Mouse (Mus musculus) embryonic fibroblast, embryonic 13.5 days (primary cell): ENCODE results near the gene Gm9045. TPM values are rescaled to one million over a fixed set of nuclear protein-coding genes. Genes with fewer than 3 reads are reported as not detected.
"Not testable (repeated sequence)": the region's sequence is repeated elsewhere in the genome, so short reads cannot be mapped to it uniquely, and the experiment has no call there.

Source experiments
- H3K27ac ChIP-seq: 2 replicates; pipeline ENCODE4 v1.5.1; 2012; ENCODE audit warnings: low read length, control low read depth, inconsistent platforms; ENCODE audit not compliant: insufficient read depth
- H3K4me1 ChIP-seq: 2 replicates; pipeline ENCODE4 v1.6.1; 2011; ENCODE audit warnings: low read length; ENCODE audit not compliant: control insufficient read depth, insufficient read depth
- H3K4me3 ChIP-seq: 2 replicates; pipeline ENCODE4 v1.5.1; 2011; ENCODE audit warnings: mild to moderate bottlenecking, control low read depth, low read length; ENCODE audit not compliant: insufficient read depth
- CTCF ChIP-seq: IDR thresholded peaks from 2 replicates; pipeline ENCODE4 v1.5.1; 2011; ENCODE audit warnings: mild to moderate bottlenecking, control low read depth, low read length, moderate library complexity, borderline replicate concordance; ENCODE audit not compliant: insufficient read depth
- POLR2A ChIP-seq: IDR thresholded peaks from 2 replicates; pipeline ENCODE4 v1.6.1; 2011; ENCODE audit warnings: low read depth, mild to moderate bottlenecking, control low read depth, low read length, moderate library complexity
- polyA plus RNA-seq: library from polyadenylated mRNA; stranded (reverse); fragments of >200 nt; gene quantifications from 2 replicates; pipeline ENCODE4 v1.2.4, GENCODE M21; 2011; ENCODE audit warnings: low read depth; ENCODE audit not compliant: missing spikeins, insufficient read length

Gm9045 gene
- not detected in 2 replicates for polyA plus RNA-seq

DNA sequence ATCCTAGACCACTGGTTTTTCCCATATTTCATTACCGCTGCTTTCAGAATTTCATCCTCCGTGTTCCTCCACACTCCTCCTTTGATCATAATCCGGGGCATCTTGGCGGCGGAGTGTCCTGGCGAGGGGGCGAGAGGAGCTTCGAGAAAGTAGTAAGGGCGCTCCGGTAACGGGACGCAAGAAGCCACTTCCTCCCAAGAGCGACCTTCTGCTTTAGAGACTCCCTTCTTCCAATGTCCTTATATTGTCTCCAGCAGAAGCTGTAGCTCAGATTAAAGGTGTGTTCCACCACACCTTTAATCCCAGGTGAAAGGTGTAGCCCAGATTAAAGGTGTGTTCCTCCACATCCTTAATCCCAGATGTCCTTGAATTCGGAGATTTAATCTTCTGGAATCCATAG lies at the start of gene Gm9045:
Gene Gm9045 (minus strand): TSS at position 101 of the 400 bp plus-strand sequence.
- H3K27ac ChIP-seq, H3K4me3 ChIP-seq, H3K4me1 ChIP-seq: not testable (repeated sequence)

DNA sequence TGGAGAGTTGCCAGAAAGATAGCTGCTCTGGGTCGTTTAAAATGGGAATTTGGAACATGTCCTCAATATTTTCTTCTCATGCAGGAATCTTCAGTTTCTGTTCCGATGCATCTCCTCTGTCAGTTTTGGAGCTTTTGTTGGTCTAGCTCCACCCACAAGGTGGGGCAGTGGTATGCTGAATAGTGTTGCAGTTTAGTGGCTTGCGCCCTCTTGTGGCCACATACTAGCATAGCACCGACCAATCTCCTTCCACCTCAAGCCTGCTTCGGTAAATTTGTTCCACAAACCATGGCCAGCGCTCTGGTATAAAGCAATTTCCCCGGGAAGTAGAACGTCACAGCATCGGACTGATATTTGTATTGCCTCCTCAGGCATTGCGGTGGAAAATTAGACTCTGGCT lies 32.8 kb upstream of the Gm9045 start:
- Histone ChIP-seq H3K4me1 (no peaks in the 10 kb centered on the region), H3K4me3 (no peak overlapping the region), H3K27ac (no peak overlapping the region)
- TF ChIP-seq CTCF (peak; percentile 87), POLR2A (no peak)

DNA sequence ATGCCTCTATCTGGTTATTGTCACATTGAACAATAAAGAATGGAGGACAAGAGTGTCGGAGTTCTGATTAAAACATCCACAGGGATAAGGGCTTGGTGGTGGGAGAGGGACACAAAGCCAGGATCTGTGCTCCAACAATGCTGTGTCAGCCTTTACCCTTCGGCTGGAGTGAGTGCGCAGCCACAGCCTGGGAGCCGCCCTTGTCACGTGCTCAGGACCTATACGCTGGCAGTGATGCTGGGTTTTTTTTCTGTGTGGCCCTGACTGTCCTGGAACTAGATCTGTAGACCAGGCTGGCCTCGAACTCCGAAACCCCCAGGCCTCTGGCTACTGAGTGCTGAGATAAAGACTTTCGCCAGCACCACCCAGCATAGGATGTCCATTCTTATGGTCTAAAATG lies 31.9 kb upstream of the Gm9045 start:
- no peak for TF ChIP-seq POLR2A
- TF ChIP-seq CTCF = no peak
- Histone ChIP-seq H3K27ac (no peak overlapping the region), H3K4me3 (no peak overlapping the region), H3K4me1 (no peaks in the 10 kb centered on the region)

DNA sequence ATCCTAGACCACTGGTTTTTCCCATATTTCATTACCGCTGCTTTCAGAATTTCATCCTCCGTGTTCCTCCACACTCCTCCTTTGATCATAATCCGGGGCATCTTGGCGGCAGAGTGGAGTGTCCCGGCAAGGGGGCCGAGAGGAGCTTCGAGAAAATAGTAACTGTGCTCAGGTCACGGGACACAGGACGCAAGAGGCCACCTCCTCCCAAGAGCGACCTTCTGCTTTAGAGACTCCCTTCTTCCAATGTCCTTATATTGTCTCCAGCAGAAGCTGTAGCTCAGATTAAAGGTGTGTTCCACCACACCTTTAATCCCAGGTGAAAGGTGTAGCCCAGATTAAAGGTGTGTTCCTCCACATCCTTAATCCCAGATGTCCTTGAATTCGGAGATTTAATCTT lies 16.4 kb upstream of the Gm9045 start, which contains the start of gene Gm9049:
Gene Gm9049 (minus strand): TSS at position 101 of the 400 bp plus-strand sequence.
- H3K27ac ChIP-seq, H3K4me1 ChIP-seq, H3K4me3 ChIP-seq: not testable (repeated sequence)

DNA sequence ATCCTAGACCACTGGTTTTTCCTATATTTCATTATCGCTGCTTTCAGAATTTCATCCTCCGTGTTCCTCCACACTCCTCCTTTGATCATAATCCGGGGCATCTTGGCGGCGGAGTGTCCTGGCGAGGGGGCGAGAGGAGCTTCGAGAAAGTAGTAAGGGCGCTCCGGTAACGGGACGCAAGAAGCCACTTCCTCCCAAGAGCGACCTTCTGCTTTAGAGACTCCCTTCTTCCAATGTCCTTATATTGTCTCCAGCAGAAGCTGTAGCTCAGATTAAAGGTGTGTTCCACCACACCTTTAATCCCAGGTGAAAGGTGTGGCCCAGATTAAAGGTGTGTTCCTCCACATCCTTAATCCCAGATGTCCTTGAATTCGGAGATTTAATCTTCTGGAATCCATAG lies 10.9 kb upstream of the Gm9045 start, which contains the start of gene Gm9048:
Gene Gm9048 (minus strand): TSS at position 101 of the 400 bp plus-strand sequence.
- not testable (repeated sequence) for H3K4me1 ChIP-seq, H3K27ac ChIP-seq, H3K4me3 ChIP-seq

DNA sequence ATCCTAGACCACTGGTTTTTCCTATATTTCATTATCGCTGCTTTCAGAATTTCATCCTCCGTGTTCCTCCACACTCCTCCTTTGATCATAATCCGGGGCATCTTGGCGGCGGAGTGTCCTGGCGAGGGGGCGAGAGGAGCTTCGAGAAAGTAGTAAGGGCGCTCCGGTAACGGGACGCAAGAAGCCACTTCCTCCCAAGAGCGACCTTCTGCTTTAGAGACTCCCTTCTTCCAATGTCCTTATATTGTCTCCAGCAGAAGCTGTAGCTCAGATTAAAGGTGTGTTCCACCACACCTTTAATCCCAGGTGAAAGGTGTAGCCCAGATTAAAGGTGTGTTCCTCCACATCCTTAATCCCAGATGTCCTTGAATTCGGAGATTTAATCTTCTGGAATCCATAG lies 5.5 kb upstream of the Gm9045 start, which contains the start of gene Gm9046:
Gene Gm9046 (minus strand): TSS at position 101 of the 400 bp plus-strand sequence.
- not testable (repeated sequence) for H3K27ac ChIP-seq, H3K4me1 ChIP-seq, H3K4me3 ChIP-seq

DNA sequence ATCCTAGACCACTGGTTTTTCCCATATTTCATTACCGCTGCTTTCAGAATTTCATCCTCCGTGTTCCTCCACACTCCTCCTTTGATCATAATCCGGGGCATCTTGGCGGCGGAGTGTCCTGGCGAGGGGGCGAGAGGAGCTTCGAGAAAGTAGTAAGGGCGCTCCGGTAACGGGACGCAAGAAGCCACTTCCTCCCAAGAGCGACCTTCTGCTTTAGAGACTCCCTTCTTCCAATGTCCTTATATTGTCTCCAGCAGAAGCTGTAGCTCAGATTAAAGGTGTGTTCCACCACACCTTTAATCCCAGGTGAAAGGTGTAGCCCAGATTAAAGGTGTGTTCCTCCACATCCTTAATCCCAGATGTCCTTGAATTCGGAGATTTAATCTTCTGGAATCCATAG lies 5.3 kb downstream of the Gm9045 start, which contains the start of gene Gm9044:
Gene Gm9044 (minus strand): TSS at position 101 of the 400 bp plus-strand sequence.
- not testable (repeated sequence) for H3K4me3 ChIP-seq, H3K4me1 ChIP-seq, H3K27ac ChIP-seq

DNA sequence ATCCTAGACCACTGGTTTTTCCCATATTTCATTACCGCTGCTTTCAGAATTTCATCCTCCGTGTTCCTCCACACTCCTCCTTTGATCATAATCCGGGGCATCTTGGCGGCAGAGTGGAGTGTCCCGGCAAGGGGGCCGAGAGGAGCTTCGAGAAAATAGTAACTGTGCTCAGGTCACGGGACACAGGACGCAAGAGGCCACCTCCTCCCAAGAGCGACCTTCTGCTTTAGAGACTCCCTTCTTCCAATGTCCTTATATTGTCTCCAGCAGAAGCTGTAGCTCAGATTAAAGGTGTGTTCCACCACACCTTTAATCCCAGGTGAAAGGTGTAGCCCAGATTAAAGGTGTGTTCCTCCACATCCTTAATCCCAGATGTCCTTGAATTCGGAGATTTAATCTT lies 10.8 kb downstream of the Gm9045 start, which contains the start of gene Gm9040:
Gene Gm9040 (minus strand): TSS at position 101 of the 400 bp plus-strand sequence.
- H3K4me1 ChIP-seq, H3K4me3 ChIP-seq, H3K27ac ChIP-seq: not testable (repeated sequence)

- TF ChIP-seq CTCF (no peak), POLR2A (no peak)
- Histone ChIP-seq H3K4me3 (no peak overlapping the region), H3K4me1 (no peaks in the 10 kb centered on the region), H3K27ac (no peak overlapping the region)
Measured at GRCm38 (mm10) chr10:118319024-118319423, 18.6 kb downstream of the Gm9045 start.

GRCm38 (mm10) chr10:118302133-118302532 lies 35.5 kb downstream of the Gm9045 start:
- not testable (repeated sequence) for H3K27ac ChIP-seq, H3K4me1 ChIP-seq, H3K4me3 ChIP-seq

GRCm38 (mm10) chr10:118294938-118295337 lies 42.7 kb downstream of the Gm9045 start, which contains the start of gene Iltifb:
Gene Iltifb, minus strand, starts transcription at chr10:118295038.
- Histone ChIP-seq H3K27ac (no peak within 1 kb of the TSS), H3K4me3 (no peak within 1 kb of the TSS), H3K4me1 (no peaks in the 10 kb centered on the region)
- no peak for TF ChIP-seq CTCF
- no peak for TF ChIP-seq POLR2A

Other genes with a start within 250 kb of the Gm9045 start
- 6.5 and 7.3 TPM in 2 replicates for gene Mdm1, start 196.0 kb downstream of the Gm9045 start, polyA plus RNA-seq
- not detected in 2 replicates for gene Il22, start 132.9 kb downstream of the Gm9045 start, polyA plus RNA-seq
- gene Gm32717, start 97.1 kb downstream of the Gm9045 start, polyA plus RNA-seq = not detected in 2 replicates
- gene Gm32802, start 79.1 kb downstream of the Gm9045 start, polyA plus RNA-seq = not detected in 2 replicates
- gene Iltifb, start 42.8 kb downstream of the Gm9045 start, polyA plus RNA-seq = not detected in 2 replicates
- not detected in 2 replicates for gene Gm9040, start 10.9 kb downstream of the Gm9045 start, polyA plus RNA-seq
- gene Gm9044, start 5.4 kb downstream of the Gm9045 start, polyA plus RNA-seq = not detected in 2 replicates
- not detected in 2 replicates for gene Gm9046, start 5.4 kb upstream of the Gm9045 start, polyA plus RNA-seq
- not detected in 2 replicates for gene Gm9048, start 10.8 kb upstream of the Gm9045 start, polyA plus RNA-seq
- gene Gm9049, start 16.3 kb upstream of the Gm9045 start, polyA plus RNA-seq = not detected in 2 replicates
- not detected in 2 replicates for gene Ifng, start 103.2 kb upstream of the Gm9045 start, polyA plus RNA-seq